Mouse (Mus musculus) embryonic facial prominence, embryonic 13.5 days (tissue): ENCODE measurements around the gene Irgq. TPM values are rescaled to one million over a fixed set of nuclear protein-coding genes. Genes with fewer than 3 reads are reported as not detected.
A peak's percentile ranks its signal among the peaks of the same experiment; 100 is the strongest.
"Not testable (repeated sequence)": the region's sequence is repeated elsewhere in the genome, so short reads cannot be mapped to it uniquely, and the experiment has no call there.

Source experiments
- ATAC-seq: fragments of 200-750 bp; cut with Nextera tagmentation; 2 replicates; pipeline ENCODE4 v1.8.0; 2017; ENCODE audit warnings: low read depth; ENCODE audit not compliant: insufficient number of reproducible peaks, insufficient read depth, low FRiP score, low TSS enrichment
- H3K27ac ChIP-seq: fragments of 300-500 bp; sonication (generic); 2 replicates; pipeline ENCODE4 v1.5.1; 2015; ENCODE audit warnings: moderate library complexity, mild to moderate bottlenecking, inconsistent platforms
- H3K27me3 ChIP-seq: fragments of 300-500 bp; sonication (generic); 2 replicates; pipeline ENCODE4 v1.6.1; 2015; ENCODE audit warnings: mild to moderate bottlenecking, inconsistent platforms
- H3K36me3 ChIP-seq: fragments of 300-500 bp; sonication (generic); 2 replicates; pipeline ENCODE4 v1.6.1; 2015; ENCODE audit warnings: mild to moderate bottlenecking, inconsistent platforms
- H3K4me1 ChIP-seq: fragments of 300-500 bp; sonication (generic); 2 replicates; pipeline ENCODE4 v1.6.1; 2015; ENCODE audit warnings: inconsistent platforms
- H3K4me2 ChIP-seq: fragments of 300-500 bp; sonication (generic); 2 replicates; pipeline ENCODE4 v1.6.1; 2015; ENCODE audit warnings: moderate library complexity, mild to moderate bottlenecking, inconsistent platforms
- H3K4me3 ChIP-seq: fragments of 300-500 bp; sonication (generic); 2 replicates; pipeline ENCODE4 v1.5.1; 2015; ENCODE audit warnings: mild to moderate bottlenecking, inconsistent platforms
- H3K9ac ChIP-seq: fragments of 300-500 bp; sonication (generic); 2 replicates; pipeline ENCODE4 v1.6.1; 2015; ENCODE audit warnings: mild to moderate bottlenecking, inconsistent platforms
- H3K9me3 ChIP-seq: fragments of 300-500 bp; sonication (generic); 2 replicates; pipeline ENCODE4 v1.6.1; 2016; ENCODE audit warnings: inconsistent platforms
- WGBS: fragments of 180-500 bp; shearing (Covaris S2); methylation state at CpG from one replicate; pipeline ENCODE4 v1.1.7; 2015; ENCODE audit warnings: mixed read lengths; 5-methylcytosine and 5-hydroxymethylcytosine counted together
- polyA plus RNA-seq: library from polyadenylated mRNA; unstranded; fragments of >200 nt; fragmentation: Nextera tagmentation; extraction: Ambion mirVana; gene quantifications from 2 replicates; pipeline ENCODE4 v1.2.1, GENCODE M21; 2015

Irgq gene
- polyA plus RNA-seq, result 9.6 and 10.2 TPM in 2 replicates

GRCm38 (mm10) chr7:24530062-24530931 lies at the start of gene Irgq:
TSS of gene Irgq (plus strand) at chr7:24530689.
- Histone ChIP-seq H3K4me2 (peak within 1 kb of the TSS; percentile 94), H3K4me3 (peak within 1 kb of the TSS; percentile 68), H3K27me3 (peaks cover 11% of the 10 kb centered on the region), H3K36me3 (peaks cover 22% of the 10 kb centered on the region), H3K9me3 (no peaks in the 10 kb centered on the region), H3K27ac (peak within 1 kb of the TSS; percentile 87), H3K9ac (peak within 1 kb of the TSS; percentile 92), H3K4me1 (peaks cover 47% of the 10 kb centered on the region)
- WGBS, result under 1% methylated on average over 44 of the region's 44 CpGs
- ATAC-seq, result peak; percentile 89

- Histone ChIP-seq H3K4me2 (peak overlapping the region; percentile 95), H3K9ac (peak overlapping the region; percentile 75), H3K27ac (no peak overlapping the region), H3K4me1 (peaks cover 12% of the 10 kb centered on the region), H3K9me3 (0 out of 2 replicates have a peak, but pooled peaks cover 2% of the 10 kb centered on the region), H3K36me3 (no peaks in the 10 kb centered on the region), H3K4me3 (peak overlapping the region; percentile 68), H3K27me3 (peaks cover 43% of the 10 kb centered on the region)
- ATAC-seq, result peak; percentile 33; the same call in 1 of the 2 replicates
- 8% methylated on average over 14 of the region's 14 CpGs for WGBS
These were observed 49.5 kb upstream of the Irgq start for GRCm38 (mm10) chr7:24480986-24481473.

GRCm38 (mm10) chr7:24481474-24482207 lies 48.8 kb upstream of the Irgq start, which contains the start of gene Cadm4:
TSS of gene Cadm4 (plus strand) at chr7:24482023.
- Histone ChIP-seq H3K27ac (no peak within 1 kb of the TSS), H3K36me3 (no peaks in the 10 kb centered on the region), H3K27me3 (peaks cover 43% of the 10 kb centered on the region), H3K9ac (peak within 1 kb of the TSS; percentile 75), H3K9me3 (0 out of 2 replicates have a peak, but pooled peaks cover 2% of the 10 kb centered on the region), H3K4me1 (peaks cover 14% of the 10 kb centered on the region), H3K4me2 (peak within 1 kb of the TSS; percentile 95), H3K4me3 (peak within 1 kb of the TSS; percentile 68)
- under 1% methylated on average over 67 of the region's 83 CpGs for WGBS
- peak; percentile 69 for ATAC-seq

GRCm38 (mm10) chr7:24482208-24483020 lies 48.1 kb upstream of the Irgq start:
- 2% methylated on average over 16 of the region's 38 CpGs for WGBS
- H3K36me3 ChIP-seq, result no peaks in the 10 kb centered on the region
- peak overlapping the region; percentile 75 for H3K9ac ChIP-seq
- H3K9me3 ChIP-seq, result 0 out of 2 replicates have a peak, but pooled peaks cover 2% of the 10 kb centered on the region
- ATAC-seq, result peak; percentile 11; the same call in 1 of the 2 replicates
- peak overlapping the region; percentile 68 for H3K4me3 ChIP-seq
- H3K4me1 ChIP-seq, result peaks cover 19% of the 10 kb centered on the region
- no peak overlapping the region for H3K27ac ChIP-seq
- peak overlapping the region; percentile 95 for H3K4me2 ChIP-seq
- peaks cover 43% of the 10 kb centered on the region for H3K27me3 ChIP-seq

GRCm38 (mm10) chr7:24483291-24483690 lies 47.2 kb upstream of the Irgq start:
- H3K4me3 ChIP-seq, result peak overlapping the region; percentile 68; the same call in 1 of the 2 replicates
- H3K9me3 ChIP-seq, H3K27ac ChIP-seq, ATAC-seq, H3K36me3 ChIP-seq, H3K9ac ChIP-seq: not testable (repeated sequence)
- peaks cover 19% of the 10 kb centered on the region for H3K4me1 ChIP-seq
- H3K4me2 ChIP-seq, result peak overlapping the region; percentile 95; the same call in 1 of the 2 replicates
- peaks cover 43% of the 10 kb centered on the region for H3K27me3 ChIP-seq
- 49% methylated on average over 6 of the region's 6 CpGs for WGBS

GRCm38 (mm10) chr7:24485481-24485880 lies 45.0 kb upstream of the Irgq start:
- H3K27me3 ChIP-seq, result peaks cover 35% of the 10 kb centered on the region
- ATAC-seq, result no peak
- no peak overlapping the region for H3K4me3 ChIP-seq
- H3K36me3 ChIP-seq, result no peaks in the 10 kb centered on the region
- no peak overlapping the region for H3K4me2 ChIP-seq
- peaks cover 19% of the 10 kb centered on the region for H3K4me1 ChIP-seq
- H3K9me3 ChIP-seq, result no peaks in the 10 kb centered on the region
- H3K27ac ChIP-seq, result no peak overlapping the region
- WGBS, result 72% methylated on average over 9 of the region's 9 CpGs
- H3K9ac ChIP-seq, result no peak overlapping the region

- no peak; the same call in 1 of the 2 replicates for ATAC-seq
- H3K9me3 ChIP-seq, result no peaks in the 10 kb centered on the region
- H3K27ac ChIP-seq, result no peak overlapping the region
- no peak overlapping the region for H3K4me3 ChIP-seq
- no peak overlapping the region for H3K4me2 ChIP-seq
- H3K4me1 ChIP-seq, result peaks cover 12% of the 10 kb centered on the region; the same call in 1 of the 2 replicates
- whole genome bisulfite sequencing, result 48% methylated on average over 9 of the region's 9 CpGs
- H3K9ac ChIP-seq, result no peak overlapping the region
- H3K36me3 ChIP-seq, result no peaks in the 10 kb centered on the region
- H3K27me3 ChIP-seq, result peaks cover 23% of the 10 kb centered on the region
These were observed 43.8 kb upstream of the Irgq start for GRCm38 (mm10) chr7:24486654-24487130.

GRCm38 (mm10) chr7:24487403-24487802 lies 43.1 kb upstream of the Irgq start:
- Histone ChIP-seq H3K27ac (no peak overlapping the region), H3K27me3 (peaks cover 23% of the 10 kb centered on the region), H3K4me1 (peaks cover 12% of the 10 kb centered on the region; the same call in 1 of the 2 replicates), H3K4me2 (no peak overlapping the region), H3K9ac (no peak overlapping the region), H3K9me3 (no peaks in the 10 kb centered on the region), H3K4me3 (no peak overlapping the region), H3K36me3 (no peaks in the 10 kb centered on the region)
- 17% methylated on average over 3 of the region's 3 CpGs for WGBS
- ATAC-seq, result no peak

- WGBS, result 84% methylated on average over 8 of the region's 8 CpGs
These were observed 42.2 kb upstream of the Irgq start for GRCm38 (mm10) chr7:24488303-24488702.

GRCm38 (mm10) chr7:24499856-24500577 lies 30.5 kb upstream of the Irgq start:
- peak overlapping the region; percentile 65 for H3K9ac ChIP-seq
- H3K4me3 ChIP-seq, result peak overlapping the region; percentile 45
- peak overlapping the region; percentile 69 for H3K4me2 ChIP-seq
- ATAC-seq, result peak; percentile 35
- peaks cover 38% of the 10 kb centered on the region for H3K27me3 ChIP-seq
- no peak overlapping the region for H3K27ac ChIP-seq
- 0 out of 2 replicates have a peak, but pooled peaks cover 3% of the 10 kb centered on the region for H3K9me3 ChIP-seq
- WGBS, result 10% methylated on average over 43 of the region's 43 CpGs
- peaks cover 28% of the 10 kb centered on the region for H3K4me1 ChIP-seq
- 0 out of 2 replicates have a peak, but pooled peaks cover 8% of the 10 kb centered on the region for H3K36me3 ChIP-seq

More at GRCm38 (mm10) chr7:24488303-24488702, 42.2 kb upstream of the Irgq start:
- Histone ChIP-seq H3K27me3 (peaks cover 16% of the 10 kb centered on the region), H3K27ac (no peak overlapping the region), H3K36me3 (no peaks in the 10 kb centered on the region), H3K9me3 (no peaks in the 10 kb centered on the region), H3K4me2 (no peak overlapping the region), H3K4me3 (no peak overlapping the region), H3K9ac (no peak overlapping the region), H3K4me1 (peaks cover 7% of the 10 kb centered on the region; the same call in 1 of the 2 replicates)
- ATAC-seq, result no peak
